In the genomic region with DNA sequence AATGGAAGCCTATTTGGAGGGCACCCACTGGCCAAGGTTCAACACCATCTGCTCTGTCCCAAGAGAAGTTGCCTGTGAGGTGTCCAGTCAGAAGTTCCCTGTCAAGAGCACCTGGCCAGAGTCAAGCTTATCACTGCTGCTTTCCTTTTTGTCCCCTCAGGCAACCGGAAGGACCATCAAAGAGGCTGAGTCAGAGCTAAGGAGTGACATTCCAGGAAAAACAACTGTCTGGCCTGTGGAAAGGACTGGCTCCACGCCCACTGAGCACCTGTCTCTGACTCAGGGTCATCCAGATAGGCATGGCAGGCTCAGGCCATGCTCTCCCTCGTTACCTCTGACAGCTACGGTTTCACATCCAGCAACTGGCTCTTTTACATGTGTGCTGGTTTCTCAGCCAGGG, we compare ENCODE assay signal across 12 mouse cellular contexts.
DNase-seq lines count a peak whose midpoint lies in the region; ATAC-seq lines count a peak whose summit lies in the region.
"Had no signal": no experiment of that assay in that cellular context is flagged by ENCODE, and none has a peak within 500 bp of the region (broad histone marks: within the 10 kb centered on the region; RNA-seq: fewer than 3 reads in every experiment).

No protein-coding gene starts in this region.

- WGBS in stomach, embryonic 16.5 days: 50% methylated on average over 4 of the region's 4 CpGs

- DNase-seq in cerebellum, adult 11-12 months: peak; percentile 33
- DNase-seq in cerebellum, postnatal 14 days: no peak
- peak; percentile 20 for DNase-seq in ovary, postnatal 36 days (ENCODE audit: low spot score)
- no peak for DNase-seq in ovary, adult 18-20 months (ENCODE audit: low spot score)
- DNase-seq in gastrocnemius, postnatal 25 days: peak; percentile 80
- no peak for DNase-seq in frontal cortex, postnatal 25 days (ENCODE audit: low spot score in 2 of 2)
- no peak for DNase-seq in retina, embryonic 14.5 days (ENCODE audit: low spot score)
- DNase-seq: left cerebral cortex, postnatal 4 days had no signal

- H3K9me3 ChIP-seq in stomach, embryonic 16.5 days (replicated peaks; ENCODE audit: control insufficient read depth, low read length): no peaks in the 10 kb centered on the region
- H3K9me3 ChIP-seq: forebrain, embryonic 10.5 days; hindbrain, embryonic 15.5 days; neural tube, embryonic 12.5 days had no signal

- H3K27me3 ChIP-seq in stomach, embryonic 16.5 days (ENCODE audit: control insufficient read depth, insufficient read depth, low read length): no peaks in the 10 kb centered on the region
- H3K27me3 ChIP-seq: hindbrain, embryonic 15.5 days; neural tube, embryonic 12.5 days had no signal

- no peak overlapping the region for H3K4me3 ChIP-seq in stomach, embryonic 16.5 days (replicated peaks; ENCODE audit: low read length)
- H3K4me3 ChIP-seq: forebrain, embryonic 10.5 days; hindbrain, embryonic 15.5 days; neural tube, embryonic 12.5 days had no signal

- H3K4me1 ChIP-seq in stomach, embryonic 16.5 days (ENCODE audit: control insufficient read depth, insufficient read depth, low read length): peaks cover 10% of the 10 kb centered on the region; the same call in 1 of the 2 replicates
- H3K4me1 ChIP-seq: hindbrain, embryonic 15.5 days; neural tube, embryonic 12.5 days had no signal

- no peak overlapping the region for H3K27ac ChIP-seq in stomach, embryonic 16.5 days (ENCODE audit: low read length)
- H3K27ac ChIP-seq: forebrain, embryonic 10.5 days; hindbrain, embryonic 15.5 days; neural tube, embryonic 12.5 days had no signal

- H3K36me3 ChIP-seq in stomach, embryonic 16.5 days (ENCODE audit: control insufficient read depth, insufficient read depth, low read length): no peaks in the 10 kb centered on the region
- H3K36me3 ChIP-seq: forebrain, embryonic 10.5 days; hindbrain, embryonic 15.5 days; neural tube, embryonic 12.5 days had no signal

- no peak overlapping the region for H3K4me2 ChIP-seq in stomach, embryonic 16.5 days (ENCODE audit: low read depth, low read length)
- H3K4me2 ChIP-seq: hindbrain, embryonic 15.5 days; neural tube, embryonic 12.5 days had no signal

- H3K9ac ChIP-seq in stomach, embryonic 16.5 days (ENCODE audit: low read length): no peak overlapping the region
- H3K9ac ChIP-seq: hindbrain, embryonic 15.5 days; neural tube, embryonic 12.5 days had no signal

- peak; percentile 58 for ATAC-seq in stomach, embryonic 16.5 days (ENCODE audit: insufficient read depth, low FRiP score)

Comparison
In these comparisons a context has a peak if more than half of its experiments do, and no peak if none do; other contexts are left out.
1. DNase-seq: peak in cerebellum, adult 11-12 months (single experiment), ovary, postnatal 36 days (single experiment) and gastrocnemius, postnatal 25 days (single experiment); none in cerebellum, postnatal 14 days (0 of 2), ovary, adult 18-20 months (single experiment), frontal cortex, postnatal 25 days (0 of 2) and retina, embryonic 14.5 days (single experiment).